Mouse (Mus musculus) pancreas, adult 10 weeks (tissue): ENCODE measurements around the gene Cers1. TPM values are rescaled to one million over a fixed set of nuclear protein-coding genes. Genes with fewer than 3 reads are reported as not detected.

Source experiments
- polyA plus RNA-seq: library from polyadenylated mRNA; stranded (reverse); fragments of 350-450 nt; fragmentation: Illumina TruSeq; extraction: RNeasy Lipid Tissue Mini Kit (QIAGEN cat#74804); gene quantifications from one replicate; pipeline ENCODE4 v1.2.3, GENCODE M21; 2015; ENCODE audit warnings: low read depth, low replicate concordance; ENCODE audit not compliant: insufficient read depth

Cers1 gene
- polyA plus RNA-seq = not detected

DNA sequence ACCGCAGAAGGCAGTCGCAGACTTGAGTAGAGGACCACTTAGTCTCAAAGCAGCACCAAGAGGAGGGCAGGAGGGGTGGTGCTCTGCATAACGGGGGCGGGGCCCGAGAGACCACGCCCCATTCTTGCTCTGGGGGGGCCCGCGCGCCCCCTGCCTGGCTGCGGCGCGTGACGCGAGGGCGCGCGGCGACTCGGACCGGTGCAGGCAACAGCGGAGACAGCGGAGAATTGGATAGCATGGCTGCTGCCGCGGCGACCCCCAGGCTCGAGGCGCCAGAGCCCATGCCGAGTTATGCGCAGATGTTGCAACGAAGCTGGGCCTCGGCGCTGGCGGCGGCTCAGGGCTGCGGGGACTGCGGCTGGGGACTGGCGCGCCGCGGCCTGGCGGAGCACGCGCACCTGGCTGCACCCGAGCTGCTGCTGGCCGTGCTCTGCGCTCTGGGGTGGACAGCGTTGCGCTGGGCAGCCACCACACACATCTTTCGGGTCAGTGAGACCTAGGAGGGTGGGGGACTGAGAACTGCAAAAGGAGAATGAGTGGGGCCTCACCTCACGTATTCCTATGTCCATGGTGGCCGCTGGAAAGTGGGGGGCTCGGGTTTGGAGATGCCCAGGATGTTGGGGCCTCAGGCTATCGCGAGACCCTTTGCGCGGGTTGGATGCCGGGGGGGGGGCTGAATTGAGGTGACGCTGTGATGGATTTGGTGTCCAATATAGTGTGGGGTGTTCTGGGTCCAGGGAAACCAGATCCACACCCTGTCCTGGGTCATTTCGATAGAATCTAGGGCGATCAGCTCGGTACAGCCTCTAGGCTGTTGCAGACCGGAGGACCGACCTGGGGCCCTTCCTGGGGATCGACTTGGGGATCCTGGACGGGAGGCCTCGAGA, at the start of gene Cers1:
Cers1 (plus strand) TSS at position 152 of the 887 bp plus-strand sequence.

DNA sequence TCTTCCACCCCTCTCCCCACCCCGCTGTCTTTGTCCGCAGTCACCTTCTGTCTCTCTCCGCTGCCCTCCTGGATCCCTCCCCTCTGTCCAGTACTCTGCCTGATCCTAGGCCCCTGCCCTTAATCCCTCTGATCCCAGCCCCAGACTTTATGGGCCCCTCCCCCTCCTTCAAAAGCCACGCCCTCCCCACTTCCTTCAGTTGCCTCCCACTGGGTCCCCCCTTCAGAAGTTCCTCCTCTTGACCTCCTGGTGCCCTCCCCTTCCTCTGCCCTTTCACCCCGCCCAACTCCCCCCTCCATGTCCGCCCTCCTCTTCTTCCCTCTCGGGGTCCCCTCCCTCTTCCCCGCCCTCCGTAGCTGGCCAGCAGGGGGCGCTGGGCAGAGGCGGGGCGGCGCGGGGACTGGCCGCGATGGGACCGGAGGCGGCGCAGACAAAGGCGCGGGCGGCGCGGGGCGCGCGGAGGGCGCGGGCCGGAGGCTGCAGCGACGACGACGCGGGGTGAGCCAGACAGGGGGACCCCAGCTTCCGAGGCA, 32.9 kb upstream of the Cers1 start, which contains the start of gene Homer3:
Homer3 (plus strand) TSS at position 225 of the 533 bp plus-strand sequence.

DNA sequence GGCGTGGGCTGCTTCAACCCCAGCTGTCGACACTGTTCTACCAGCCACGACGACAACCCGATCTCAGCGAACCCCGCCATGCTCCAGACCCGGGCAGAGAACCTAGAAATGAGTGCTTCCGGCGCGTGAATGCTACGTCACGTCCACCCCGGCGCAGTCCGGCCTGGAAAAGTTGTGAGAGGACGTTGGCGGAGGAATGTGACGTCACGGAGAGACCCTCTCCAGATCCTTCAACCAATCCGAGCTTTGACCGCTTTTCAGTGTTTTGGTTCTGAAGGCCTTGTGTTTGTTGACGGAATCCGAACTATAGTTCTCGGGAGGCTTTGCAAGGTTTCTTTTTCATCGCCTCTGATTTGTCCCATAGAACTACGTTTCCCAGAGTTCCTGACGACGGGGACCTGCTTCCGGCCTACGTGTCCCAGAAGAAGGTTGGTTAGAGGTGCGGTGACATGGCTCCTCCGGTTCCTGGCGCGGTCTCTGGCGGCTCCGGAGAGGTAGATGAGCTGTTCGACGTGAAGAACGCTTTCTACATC, 13.2 kb upstream of the Cers1 start, which contains the start of the genes Ddx49 and Cope:
Ddx49 (minus strand) TSS at position 132 of the 533 bp plus-strand sequence.
Cope (plus strand) TSS at position 161 of the 533 bp plus-strand sequence.

DNA sequence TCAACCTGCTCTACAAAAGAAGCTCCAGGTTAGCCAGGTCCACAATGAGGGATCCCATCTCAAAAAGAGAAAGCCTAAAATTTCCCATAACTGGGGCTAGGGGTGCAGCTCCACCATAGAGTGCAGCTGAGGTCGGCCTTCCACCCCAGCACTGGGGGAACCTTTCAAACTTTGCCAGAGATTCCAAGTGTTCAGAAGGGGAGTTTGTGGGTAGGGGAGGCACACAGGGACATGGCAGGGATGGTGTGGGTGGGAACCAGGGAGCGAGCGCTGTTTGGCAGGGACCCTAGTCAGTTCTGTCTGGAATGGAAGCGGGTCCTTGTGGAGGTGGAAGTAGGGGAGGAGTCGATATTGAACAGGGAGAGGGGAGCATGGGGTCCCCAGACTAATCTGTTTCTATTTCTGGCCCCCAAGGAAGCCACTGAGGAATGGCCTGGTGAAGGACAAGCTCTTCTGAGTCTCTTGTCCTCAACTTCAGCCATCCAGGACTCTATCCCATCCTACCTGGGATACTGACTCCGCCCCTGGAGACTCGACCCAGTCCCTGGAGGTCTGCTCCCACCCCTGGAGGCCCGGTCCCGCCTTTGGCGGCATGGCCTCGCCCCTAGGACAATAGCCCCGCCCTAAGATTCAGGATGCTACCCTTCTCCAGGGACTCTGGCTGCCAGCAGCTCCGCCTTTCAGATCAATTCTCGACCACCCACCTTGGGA, 13.7 kb downstream of the Cers1 start, which contains the start of gene Gdf1:
Gdf1 (plus strand) TSS at position 694 of the 711 bp plus-strand sequence.

DNA sequence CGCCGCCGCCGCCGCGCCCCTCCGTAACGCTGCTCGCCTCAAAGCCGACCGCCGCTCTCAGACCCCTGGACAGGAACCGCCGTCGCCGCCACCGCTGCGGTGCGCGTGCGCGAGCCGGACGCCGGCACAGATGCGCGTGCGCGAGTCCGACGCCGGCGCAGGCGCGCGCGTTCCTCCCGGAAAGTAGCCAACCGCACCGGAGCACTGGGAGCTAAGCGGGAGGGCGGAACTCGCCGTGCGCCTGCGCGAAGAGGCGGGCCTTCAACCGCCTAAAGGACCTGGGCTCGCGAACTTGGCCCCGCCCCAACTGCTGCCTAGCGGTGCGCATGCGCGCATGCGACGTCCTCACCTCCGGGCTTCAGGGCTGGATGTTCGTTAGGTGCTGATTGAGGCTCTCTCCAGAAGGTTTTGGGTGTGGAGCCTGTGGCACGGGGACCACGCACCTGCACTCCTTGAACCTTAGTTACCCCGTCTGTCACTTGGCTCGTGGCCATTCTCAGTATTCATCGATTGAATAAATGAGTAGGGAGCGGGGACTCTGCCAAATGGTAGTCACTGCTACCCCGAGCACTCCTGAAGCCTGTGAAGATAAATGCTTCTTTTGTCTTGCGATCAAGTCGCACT, 37.7 kb downstream of the Cers1 start, which contains the start of gene Upf1:
Upf1 (minus strand) TSS at position 85 of the 624 bp plus-strand sequence.

DNA sequence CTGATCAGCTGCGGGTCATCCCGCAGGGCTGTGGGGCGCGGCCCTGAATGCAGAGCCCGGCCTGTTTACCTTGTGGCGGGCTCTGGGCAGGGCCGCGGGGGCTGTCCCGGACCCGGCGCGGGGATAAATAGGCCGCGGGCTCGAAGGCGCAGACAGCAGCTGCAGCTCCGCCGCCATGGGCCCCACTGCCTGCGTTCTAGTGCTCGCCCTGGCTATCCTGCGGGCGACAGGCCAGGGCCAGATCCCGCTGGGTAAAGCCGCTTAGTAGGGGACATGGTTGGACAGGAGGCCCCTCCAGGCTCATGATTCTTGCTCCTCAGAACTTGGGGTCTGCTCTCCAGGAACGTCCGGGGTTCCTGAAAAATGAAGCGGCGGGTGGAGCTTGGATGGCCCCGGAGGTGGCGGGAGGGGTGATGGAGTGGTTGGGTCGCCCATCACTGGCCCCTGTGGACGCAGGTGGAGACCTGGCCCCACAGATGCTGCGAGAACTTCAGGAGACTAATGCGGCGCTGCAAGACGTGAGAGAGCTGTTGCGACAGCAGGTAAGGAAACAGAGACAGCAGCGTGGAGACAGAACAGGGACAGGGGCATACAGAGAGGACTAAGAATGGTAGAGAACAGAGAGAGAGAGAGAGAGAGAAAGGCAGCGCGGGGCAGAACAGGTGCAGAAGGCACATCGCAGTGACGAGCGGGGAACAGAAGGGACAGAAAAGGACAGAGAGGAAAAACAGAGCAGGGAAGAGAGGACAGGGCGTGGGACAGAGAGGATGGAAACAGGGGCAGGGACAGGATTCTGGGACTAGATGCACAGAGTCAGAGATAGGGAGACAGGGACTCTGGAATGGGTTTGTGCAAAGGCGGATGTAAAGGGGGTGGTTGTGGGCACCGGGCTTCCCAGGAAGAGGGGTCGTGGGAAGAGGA, 58.1 kb downstream of the Cers1 start, which contains the start of gene Comp:
Comp (plus strand) TSS at position 162 of the 921 bp plus-strand sequence.

Other genes with a start within 250 kb of the Cers1 start
- 10.5 TPM for gene Tm6sf2, start 242.9 kb upstream of the Cers1 start, polyA plus RNA-seq
- 6.6 TPM for gene Hapln4, start 232.3 kb upstream of the Cers1 start, polyA plus RNA-seq
- not detected for gene Ncan, start 194.9 kb upstream of the Cers1 start, polyA plus RNA-seq
- 6.3 TPM for gene Nr2c2ap, start 184.4 kb upstream of the Cers1 start, polyA plus RNA-seq
- 5.8 TPM for gene Rfxank, start 176.6 kb upstream of the Cers1 start, polyA plus RNA-seq
- 10.1 TPM for gene Borcs8, start 176.3 kb upstream of the Cers1 start, polyA plus RNA-seq
- gene Mef2b, start 176.1 kb upstream of the Cers1 start, polyA plus RNA-seq = not detected
- 8.3 TPM for gene Tmem161a, start 143.4 kb upstream of the Cers1 start, polyA plus RNA-seq
- gene Slc25a42, start 103.5 kb upstream of the Cers1 start, polyA plus RNA-seq = 6.8 TPM
- 9.1 TPM for gene Sugp2, start 81.5 kb upstream of the Cers1 start, polyA plus RNA-seq
- 5.1 TPM for gene Armc6, start 81.3 kb upstream of the Cers1 start, polyA plus RNA-seq
- gene Homer3, start 32.9 kb upstream of the Cers1 start, polyA plus RNA-seq = 3.4 TPM
- gene Ddx49, start 13.3 kb upstream of the Cers1 start, polyA plus RNA-seq = 16.1 TPM
- gene Cope, start 13.3 kb upstream of the Cers1 start, polyA plus RNA-seq = 97.1 TPM
- gene Gdf1, start 14.0 kb downstream of the Cers1 start, polyA plus RNA-seq = not detected
- gene Upf1, start 37.5 kb downstream of the Cers1 start, polyA plus RNA-seq = 9.1 TPM
- gene Comp, start 57.8 kb downstream of the Cers1 start, polyA plus RNA-seq = not detected
- 6.0 TPM for gene Crtc1, start 123.8 kb downstream of the Cers1 start, polyA plus RNA-seq
- 4.2 TPM for gene Klhl26, start 161.2 kb downstream of the Cers1 start, polyA plus RNA-seq
- 3.6 TPM for gene Tmem59l, start 171.6 kb downstream of the Cers1 start, polyA plus RNA-seq
- gene Crlf1, start 177.4 kb downstream of the Cers1 start, polyA plus RNA-seq = 23.2 TPM
- gene Rex1bd, start 191.0 kb downstream of the Cers1 start, polyA plus RNA-seq = 39.6 TPM
- gene Uba52, start 195.0 kb downstream of the Cers1 start, polyA plus RNA-seq = 731 TPM
- 78.4 TPM for gene Fkbp8, start 211.9 kb downstream of the Cers1 start, polyA plus RNA-seq
- 14.3 TPM for gene Kxd1, start 212.2 kb downstream of the Cers1 start, polyA plus RNA-seq
- gene Ell, start 223.7 kb downstream of the Cers1 start, polyA plus RNA-seq = 6.0 TPM